In the genomic region with DNA sequence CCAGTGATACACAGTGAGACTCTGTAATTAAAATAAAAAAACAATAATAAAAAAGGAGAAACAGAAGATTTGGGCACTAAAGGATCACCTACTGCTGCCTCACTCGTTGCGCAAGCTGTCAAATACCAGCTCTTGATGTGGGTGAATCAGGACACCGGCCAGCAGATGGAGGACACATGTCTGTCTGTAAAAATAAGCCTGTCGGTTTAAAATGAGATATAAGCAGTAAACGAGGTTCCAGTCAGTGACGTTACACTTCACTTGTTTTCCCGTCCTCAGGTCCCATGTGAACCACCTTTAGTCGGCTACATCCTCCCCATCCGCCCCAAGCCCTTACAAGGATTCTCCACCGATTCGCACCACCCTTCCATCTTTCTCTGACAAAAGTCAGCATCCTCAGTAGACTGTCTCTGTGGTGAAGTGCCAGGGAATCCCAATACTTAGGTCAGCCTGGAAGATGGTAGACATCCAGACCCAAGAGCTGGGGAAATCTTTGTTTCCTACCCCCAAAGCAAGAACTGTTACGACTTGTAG, we compare ENCODE assay signal across 1 mouse cellular context.
TF ChIP-seq lines count a peak whose summit lies in the region.

No protein-coding gene starts in this region.

TF ChIP-seq in CH12.LX, 34 proteins besides CTCF, POLR2A, EP300 and RAD21 (continued from another document):
- no peak for TF ChIP-seq ZNF384 (IDR thresholded peaks at IDR 0.05; ENCODE audit: low read depth, low read length)
- TF ChIP-seq IRF4 (IDR thresholded peaks at IDR 0.05; ENCODE audit: low read depth, low read length) = no peak
- TF ChIP-seq JUND (conservative IDR thresholded peaks at IDR 0.05; ENCODE audit: low read depth, low read length) = no peak
- no peak for TF ChIP-seq USF1 (IDR thresholded peaks at IDR 0.05; ENCODE audit: low read depth, low read length)
- TF ChIP-seq PAX5 (IDR thresholded peaks at IDR 0.05; ENCODE audit: low read length) = no peak
- no peak for TF ChIP-seq TBP (conservative IDR thresholded peaks at IDR 0.05; ENCODE audit: low read depth, low read length)
- no peak for TF ChIP-seq CHD2 (IDR thresholded peaks at IDR 0.05; ENCODE audit: low read length)
- no peak for TF ChIP-seq E2F4 (IDR thresholded peaks at IDR 0.05; ENCODE audit: insufficient replicate concordance, low read depth, low read length)
